Mouse (Mus musculus) stomach, embryonic 15.5 days (tissue): ENCODE results near the gene Shroom3. TPM values are rescaled to one million over a fixed set of nuclear protein-coding genes. Genes with fewer than 3 reads are reported as not detected.

Experiments
- ATAC-seq: fragments of 200-750 bp; cut with Nextera tagmentation; 2 replicates; pipeline ENCODE4 v1.8.0; 2017; ENCODE audit warnings: low read depth, moderate number of reproducible peaks, moderate TSS enrichment; ENCODE audit not compliant: insufficient read depth, low FRiP score
- H3K27ac ChIP-seq: fragments of 300-500 bp; sonication (generic); 2 replicates; pipeline ENCODE4 v1.5.1; 2015; ENCODE audit warnings: mild to moderate bottlenecking, inconsistent platforms
- H3K27me3 ChIP-seq: fragments of 300-500 bp; sonication (generic); replicated peaks from 2 replicates; pipeline ENCODE4 v1.6.1; 2015; ENCODE audit warnings: inconsistent platforms
- H3K36me3 ChIP-seq: fragments of 300-500 bp; sonication (generic); 2 replicates; pipeline ENCODE4 v1.6.1; 2015; ENCODE audit warnings: inconsistent platforms
- H3K4me1 ChIP-seq: fragments of 300-500 bp; sonication (generic); 2 replicates; pipeline ENCODE4 v1.6.1; 2015; ENCODE audit warnings: inconsistent platforms
- H3K4me2 ChIP-seq: fragments of 300-500 bp; sonication (generic); 2 replicates; pipeline ENCODE4 v1.6.1; 2015; ENCODE audit warnings: mild to moderate bottlenecking, inconsistent platforms
- H3K4me3 ChIP-seq: fragments of 300-500 bp; sonication (generic); replicated peaks from 2 replicates; pipeline ENCODE4 v1.5.1; 2015; ENCODE audit warnings: inconsistent platforms
- H3K9ac ChIP-seq: fragments of 300-500 bp; sonication (generic); 2 replicates; pipeline ENCODE4 v1.6.1; 2015; ENCODE audit warnings: inconsistent platforms
- H3K9me3 ChIP-seq: fragments of 300-500 bp; sonication (generic); 2 replicates; pipeline ENCODE4 v1.6.1; 2016; ENCODE audit warnings: inconsistent platforms
- WGBS: fragments of 180-500 bp; shearing (Covaris S2); methylation state at CpG from one replicate; pipeline ENCODE4 v1.1.7; 2015; 5-methylcytosine and 5-hydroxymethylcytosine counted together
- polyA plus RNA-seq: library from polyadenylated mRNA; unstranded; fragments of >200 nt; fragmentation: Nextera tagmentation; extraction: Ambion mirVana; gene quantifications from 2 replicates; pipeline ENCODE4 v1.2.1, GENCODE M21; 2015

Shroom3 gene
- polyA plus RNA-seq, 1 experiment from 2014 or later, result 12.3 TPM

DNA sequence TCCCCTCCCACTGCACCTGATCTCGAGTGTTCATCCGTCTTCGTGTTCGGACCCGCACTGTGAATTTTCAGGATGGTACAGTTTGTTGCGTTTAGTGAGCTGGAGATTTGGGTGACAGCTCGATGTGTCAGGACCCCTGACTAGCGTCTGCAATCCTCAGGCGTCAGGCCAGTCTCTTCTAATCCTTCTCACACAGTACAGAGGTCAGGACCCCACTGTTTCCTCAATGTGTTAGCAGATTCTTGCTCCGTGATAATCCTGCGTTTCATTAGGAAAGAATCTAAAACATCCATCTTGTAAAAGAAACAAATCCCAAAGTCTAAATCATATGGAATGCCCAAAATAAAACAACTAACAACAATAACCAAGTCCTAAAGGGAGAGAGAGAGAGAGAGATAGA lies 18.5 kb downstream of the Shroom3 start:
- H3K4me3 ChIP-seq, result no peak overlapping the region
- no peak for ATAC-seq
- H3K4me2 ChIP-seq, result no peak overlapping the region
- WGBS, result 45% methylated on average over 11 of the region's 11 CpGs
- no peaks in the 10 kb centered on the region for H3K27me3 ChIP-seq
- H3K9me3 ChIP-seq, result no peaks in the 10 kb centered on the region
- no peak overlapping the region for H3K9ac ChIP-seq
- no peaks in the 10 kb centered on the region for H3K36me3 ChIP-seq
- H3K4me1 ChIP-seq, result peaks cover 7% of the 10 kb centered on the region; the same call in 1 of the 2 replicates
- H3K27ac ChIP-seq, result no peak overlapping the region

DNA sequence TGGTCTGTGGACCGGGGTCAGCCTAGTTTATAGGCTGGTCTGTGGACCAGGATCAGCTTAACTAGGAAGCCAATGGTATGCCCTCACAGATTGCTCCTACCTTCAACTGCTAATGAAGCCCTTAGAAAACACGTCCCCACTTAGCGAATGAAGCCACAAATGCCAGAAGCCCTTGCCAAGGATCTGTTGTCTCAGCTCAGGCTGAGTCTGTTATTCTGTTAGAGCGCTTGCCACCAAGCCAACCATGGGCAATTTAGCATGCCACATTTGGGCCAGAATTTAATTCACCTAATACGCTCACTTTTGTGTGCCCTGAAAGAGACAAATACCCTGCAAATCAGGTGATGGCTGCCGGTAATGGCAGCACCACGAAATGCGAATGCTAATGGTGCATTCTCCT lies 20.4 kb downstream of the Shroom3 start:
- 81% methylated on average over 8 of the region's 8 CpGs for WGBS

DNA sequence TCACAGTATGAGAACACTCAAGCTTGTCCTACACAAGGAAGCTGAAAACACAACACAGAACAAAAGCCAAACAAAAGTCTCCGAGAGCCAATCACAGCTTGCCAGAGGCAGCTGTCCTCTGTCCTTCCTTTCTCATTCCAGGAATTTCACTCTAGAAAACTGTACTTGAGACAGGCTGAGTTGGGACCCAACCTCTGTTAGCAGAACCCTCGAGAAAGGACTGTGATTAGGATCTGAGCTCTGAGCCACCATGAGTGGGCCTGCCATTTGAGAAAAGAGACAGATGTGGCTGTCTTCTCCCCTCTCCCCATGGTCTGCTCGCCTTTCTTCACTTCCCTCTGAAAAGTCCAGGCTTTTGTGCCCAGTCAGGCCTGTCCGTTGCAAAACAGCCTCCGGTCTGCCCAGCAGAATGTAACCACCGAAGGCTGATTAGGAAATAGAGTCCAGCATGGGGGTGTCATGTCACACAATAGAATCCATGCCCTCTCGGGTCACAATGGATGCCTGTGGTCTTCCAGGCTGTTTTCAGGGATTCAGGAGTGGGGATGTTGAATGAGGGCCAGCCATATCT lies 24.8 kb downstream of the Shroom3 start:
- no peaks in the 10 kb centered on the region for H3K27me3 ChIP-seq
- no peak overlapping the region for H3K4me2 ChIP-seq
- no peak overlapping the region for H3K9ac ChIP-seq
- peak overlapping the region; percentile 2; the same call in 1 of the 2 replicates for H3K27ac ChIP-seq
- H3K4me3 ChIP-seq, result no peak overlapping the region
- no peaks in the 10 kb centered on the region for H3K9me3 ChIP-seq
- no peaks in the 10 kb centered on the region for H3K36me3 ChIP-seq
- 56% methylated on average over 7 of the region's 7 CpGs for WGBS
- ATAC-seq, result no peak; the same call in 1 of the 2 replicates
- no peaks in the 10 kb centered on the region for H3K4me1 ChIP-seq

More for the DNA sequence above, 20.4 kb downstream of the Shroom3 start:
- Histone ChIP-seq H3K9ac (no peak overlapping the region), H3K36me3 (no peaks in the 10 kb centered on the region), H3K4me3 (no peak overlapping the region), H3K4me1 (0 out of 2 replicates have a peak, but pooled peaks cover under 1% of the 10 kb centered on the region), H3K9me3 (no peaks in the 10 kb centered on the region), H3K27ac (no peak overlapping the region), H3K27me3 (no peaks in the 10 kb centered on the region), H3K4me2 (no peak overlapping the region)
- no peak for ATAC-seq

DNA sequence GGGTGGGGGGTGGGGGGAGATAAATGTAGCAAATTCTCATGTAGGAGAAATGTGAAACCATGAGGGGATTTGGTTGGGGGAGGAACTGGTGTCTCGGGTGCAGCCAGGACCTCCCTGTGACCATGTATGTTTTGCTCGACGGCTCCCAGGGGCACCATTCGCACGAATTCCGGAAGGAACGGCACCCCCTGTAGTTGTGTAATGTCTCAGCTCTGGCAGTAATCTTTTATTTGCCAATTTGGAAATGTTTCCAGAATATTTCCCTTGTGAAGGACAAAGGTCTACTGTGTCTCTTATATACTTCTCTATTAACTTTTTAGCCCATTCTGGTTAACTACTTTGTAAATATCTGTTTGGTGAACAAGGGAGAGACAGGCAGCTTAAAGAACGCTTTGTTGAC lies 27.5 kb downstream of the Shroom3 start:
- no peak for ATAC-seq
- no peak overlapping the region for H3K4me2 ChIP-seq
- H3K36me3 ChIP-seq, result no peaks in the 10 kb centered on the region
- no peak overlapping the region for H3K27ac ChIP-seq
- 62% methylated on average over 8 of the region's 8 CpGs for WGBS
- no peaks in the 10 kb centered on the region for H3K4me1 ChIP-seq
- H3K9ac ChIP-seq, result no peak overlapping the region
- H3K4me3 ChIP-seq, result no peak overlapping the region
- no peaks in the 10 kb centered on the region for H3K27me3 ChIP-seq
- H3K9me3 ChIP-seq, result no peaks in the 10 kb centered on the region

- H3K4me2 ChIP-seq, result no peak overlapping the region
- no peak overlapping the region for H3K4me3 ChIP-seq
- no peaks in the 10 kb centered on the region for H3K9me3 ChIP-seq
- no peak overlapping the region for H3K27ac ChIP-seq
- no peak for ATAC-seq
- no peaks in the 10 kb centered on the region for H3K27me3 ChIP-seq
- 59% methylated on average over 5 of the region's 5 CpGs for WGBS
- no peaks in the 10 kb centered on the region for H3K4me1 ChIP-seq
- H3K9ac ChIP-seq, result no peak overlapping the region
- H3K36me3 ChIP-seq, result no peaks in the 10 kb centered on the region
These were observed 28.5 kb downstream of the Shroom3 start for GRCm38 (mm10) chr5:92711666-92712290.

DNA sequence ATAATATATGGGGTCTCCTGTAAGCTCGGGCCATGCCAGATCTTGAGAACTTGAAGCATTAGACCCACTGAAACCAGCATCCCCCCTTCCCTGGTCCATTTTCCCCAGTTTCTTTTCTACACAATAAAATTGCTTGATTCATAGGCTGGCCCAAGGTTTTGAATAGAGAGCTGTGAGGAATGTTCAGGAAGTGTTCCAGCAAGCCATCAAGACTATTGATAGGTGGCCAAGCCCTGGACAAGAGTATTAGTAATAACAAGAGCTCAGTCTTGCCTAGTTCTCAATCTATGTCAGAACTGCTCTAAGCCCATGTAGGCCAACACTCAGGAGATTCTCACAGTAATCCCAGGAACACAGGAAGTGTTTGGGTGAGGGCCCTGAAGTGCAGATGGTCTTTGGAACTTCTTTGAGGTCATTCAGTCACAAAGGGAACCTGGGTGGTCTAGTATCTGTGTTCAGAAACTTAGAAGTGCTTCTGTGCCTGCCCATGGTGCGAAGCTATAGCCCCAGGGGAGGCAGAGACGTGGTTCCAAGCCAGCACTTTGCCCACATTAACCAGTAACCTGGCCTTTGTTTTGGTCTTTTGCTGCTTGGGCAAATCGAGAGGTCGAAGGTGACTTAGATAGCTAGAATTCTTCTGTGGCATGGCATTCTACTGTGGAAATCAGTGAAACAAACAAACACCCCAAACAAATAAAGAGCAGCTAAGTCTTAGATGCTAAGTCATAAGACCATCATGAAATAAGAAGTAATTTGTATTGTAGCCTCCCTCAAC lies 29.6 kb downstream of the Shroom3 start:
- H3K4me1 ChIP-seq, result no peaks in the 10 kb centered on the region
- no peak overlapping the region for H3K27ac ChIP-seq
- H3K27me3 ChIP-seq, result no peaks in the 10 kb centered on the region
- H3K4me2 ChIP-seq, result no peak overlapping the region
- no peaks in the 10 kb centered on the region for H3K9me3 ChIP-seq
- no peak for ATAC-seq
- 74% methylated on average over 5 of the region's 5 CpGs for WGBS
- H3K4me3 ChIP-seq, result no peak overlapping the region
- no peaks in the 10 kb centered on the region for H3K36me3 ChIP-seq
- no peak overlapping the region for H3K9ac ChIP-seq

- no peak for ATAC-seq
- H3K36me3 ChIP-seq, result no peaks in the 10 kb centered on the region
- H3K4me1 ChIP-seq, result no peaks in the 10 kb centered on the region
- WGBS, result 94% methylated on average over 2 of the region's 2 CpGs
- no peak overlapping the region for H3K27ac ChIP-seq
- H3K4me2 ChIP-seq, result no peak overlapping the region
- no peaks in the 10 kb centered on the region for H3K9me3 ChIP-seq
- H3K9ac ChIP-seq, result no peak overlapping the region
- H3K4me3 ChIP-seq, result no peak overlapping the region
- H3K27me3 ChIP-seq, result no peaks in the 10 kb centered on the region
These were observed 31.7 kb downstream of the Shroom3 start for GRCm38 (mm10) chr5:92714886-92715285.

DNA sequence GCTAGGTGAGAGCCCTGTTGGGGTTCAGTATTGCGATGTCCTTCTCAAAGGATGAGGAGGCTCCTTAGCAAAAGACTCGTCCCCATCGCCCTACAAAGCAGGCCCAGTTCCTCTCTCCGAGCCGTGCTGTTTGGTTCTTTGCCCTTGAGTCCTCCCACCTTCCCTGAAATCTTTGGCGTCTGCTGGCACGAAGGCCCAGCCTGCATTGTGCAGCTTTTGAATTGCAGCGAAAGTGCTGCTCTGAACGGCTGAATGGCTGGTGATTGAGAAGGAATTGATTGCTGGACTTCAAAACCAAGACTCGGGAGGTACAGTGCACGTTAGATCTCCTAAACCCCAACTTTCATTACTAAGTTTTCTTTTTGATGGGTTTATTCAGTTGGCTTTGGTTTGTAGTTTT lies 32.1 kb downstream of the Shroom3 start:
- H3K9ac ChIP-seq, result no peak overlapping the region
- ATAC-seq, result no peak
- no peaks in the 10 kb centered on the region for H3K27me3 ChIP-seq
- H3K27ac ChIP-seq, result no peak overlapping the region
- 68% methylated on average over 11 of the region's 11 CpGs for WGBS
- no peaks in the 10 kb centered on the region for H3K36me3 ChIP-seq
- no peaks in the 10 kb centered on the region for H3K4me1 ChIP-seq
- no peak overlapping the region for H3K4me3 ChIP-seq
- no peak overlapping the region for H3K4me2 ChIP-seq
- no peaks in the 10 kb centered on the region for H3K9me3 ChIP-seq

DNA sequence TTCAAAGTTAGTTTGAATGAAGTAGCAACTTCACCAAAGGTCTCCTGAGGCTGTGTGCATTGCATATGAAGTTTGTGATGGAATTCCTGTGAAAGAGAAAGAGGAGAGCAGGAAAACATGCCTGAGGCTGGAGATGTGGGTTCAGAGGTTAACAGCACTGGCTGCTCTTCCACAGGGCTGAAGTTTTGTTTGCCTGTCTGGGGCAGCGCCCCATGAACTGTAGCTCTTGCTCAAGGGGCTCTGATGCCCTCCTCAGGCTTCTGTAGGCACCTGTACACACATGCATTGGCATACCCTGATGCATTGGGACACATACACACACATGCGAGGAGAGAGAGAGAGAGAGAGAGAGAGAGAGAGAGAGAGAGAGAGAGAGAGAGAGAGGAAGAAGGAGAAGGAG lies 32.7 kb downstream of the Shroom3 start:
- no peaks in the 10 kb centered on the region for H3K4me1 ChIP-seq
- H3K27me3 ChIP-seq, result no peaks in the 10 kb centered on the region
- H3K27ac ChIP-seq, result no peak overlapping the region
- no peaks in the 10 kb centered on the region for H3K36me3 ChIP-seq
- no peak overlapping the region for H3K9ac ChIP-seq
- no peak overlapping the region for H3K4me2 ChIP-seq
- 58% methylated on average over 2 of the region's 2 CpGs for WGBS
- H3K9me3 ChIP-seq, result no peaks in the 10 kb centered on the region
- ATAC-seq, result no peak
- H3K4me3 ChIP-seq, result no peak overlapping the region

GRCm38 (mm10) chr5:92717666-92718360 lies 34.6 kb downstream of the Shroom3 start:
- 62% methylated on average over 3 of the region's 3 CpGs for WGBS
- ATAC-seq, result no peak
- H3K9ac ChIP-seq, result no peak overlapping the region
- no peaks in the 10 kb centered on the region for H3K9me3 ChIP-seq
- H3K4me2 ChIP-seq, result no peak overlapping the region
- no peak overlapping the region for H3K4me3 ChIP-seq
- H3K36me3 ChIP-seq, result no peaks in the 10 kb centered on the region
- H3K27ac ChIP-seq, result no peak overlapping the region
- no peaks in the 10 kb centered on the region for H3K27me3 ChIP-seq
- H3K4me1 ChIP-seq, result no peaks in the 10 kb centered on the region

DNA sequence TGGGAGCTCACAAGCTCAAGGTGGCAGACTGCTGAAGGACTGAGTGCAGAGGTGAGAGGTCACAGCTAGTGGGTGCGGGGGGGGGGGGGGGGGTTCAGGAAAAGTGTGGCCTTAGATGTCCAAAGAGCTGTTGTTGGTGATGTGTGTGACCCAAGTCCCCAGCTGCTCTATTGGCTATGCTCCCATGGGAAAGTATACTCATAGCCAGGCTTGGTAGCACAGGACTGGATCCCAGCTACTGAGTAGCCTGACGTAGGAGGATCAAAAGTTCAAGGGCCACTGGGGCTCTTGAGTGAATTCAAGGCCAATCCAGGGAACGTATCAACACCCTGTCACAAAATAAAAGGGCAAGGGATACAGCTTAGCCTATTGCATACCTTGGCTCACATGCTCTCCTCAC lies 35.6 kb downstream of the Shroom3 start:
- Histone ChIP-seq H3K27ac (no peak overlapping the region), H3K27me3 (no peaks in the 10 kb centered on the region), H3K9me3 (no peaks in the 10 kb centered on the region), H3K36me3 (no peaks in the 10 kb centered on the region), H3K4me1 (no peaks in the 10 kb centered on the region), H3K4me2 (no peak overlapping the region), H3K9ac (no peak overlapping the region), H3K4me3 (no peak overlapping the region)
- WGBS, result 74% methylated on average over 3 of the region's 3 CpGs
- ATAC-seq, result no peak

DNA sequence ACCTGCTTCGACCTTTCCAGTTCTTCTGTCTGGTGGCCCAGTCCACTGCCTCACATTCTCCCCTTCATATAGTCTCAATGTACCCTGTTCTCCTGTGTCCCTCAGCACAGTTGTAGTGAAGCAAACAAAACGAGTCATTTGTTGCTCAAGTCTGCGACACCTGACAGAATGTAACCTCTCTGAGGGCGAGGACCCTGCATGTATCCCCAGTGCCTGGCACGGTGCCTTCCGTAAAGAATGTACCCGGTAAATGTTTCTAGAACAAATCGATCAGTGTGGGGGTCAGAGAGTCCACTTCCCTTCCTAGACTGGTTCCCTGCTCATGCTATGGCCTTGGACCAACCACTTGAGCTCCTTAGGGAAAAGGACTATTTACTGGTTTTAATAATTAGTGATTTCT lies 38.4 kb downstream of the Shroom3 start:
- WGBS, result 86% methylated on average over 8 of the region's 8 CpGs
- Histone ChIP-seq H3K4me3 (no peak overlapping the region), H3K27me3 (no peaks in the 10 kb centered on the region), H3K27ac (no peak overlapping the region), H3K4me2 (no peak overlapping the region), H3K9ac (no peak overlapping the region), H3K36me3 (no peaks in the 10 kb centered on the region), H3K4me1 (no peaks in the 10 kb centered on the region), H3K9me3 (no peaks in the 10 kb centered on the region)
- no peak for ATAC-seq
